Comparison of ENCODE assay signal across 14 mouse cellular contexts in the genomic region with DNA sequence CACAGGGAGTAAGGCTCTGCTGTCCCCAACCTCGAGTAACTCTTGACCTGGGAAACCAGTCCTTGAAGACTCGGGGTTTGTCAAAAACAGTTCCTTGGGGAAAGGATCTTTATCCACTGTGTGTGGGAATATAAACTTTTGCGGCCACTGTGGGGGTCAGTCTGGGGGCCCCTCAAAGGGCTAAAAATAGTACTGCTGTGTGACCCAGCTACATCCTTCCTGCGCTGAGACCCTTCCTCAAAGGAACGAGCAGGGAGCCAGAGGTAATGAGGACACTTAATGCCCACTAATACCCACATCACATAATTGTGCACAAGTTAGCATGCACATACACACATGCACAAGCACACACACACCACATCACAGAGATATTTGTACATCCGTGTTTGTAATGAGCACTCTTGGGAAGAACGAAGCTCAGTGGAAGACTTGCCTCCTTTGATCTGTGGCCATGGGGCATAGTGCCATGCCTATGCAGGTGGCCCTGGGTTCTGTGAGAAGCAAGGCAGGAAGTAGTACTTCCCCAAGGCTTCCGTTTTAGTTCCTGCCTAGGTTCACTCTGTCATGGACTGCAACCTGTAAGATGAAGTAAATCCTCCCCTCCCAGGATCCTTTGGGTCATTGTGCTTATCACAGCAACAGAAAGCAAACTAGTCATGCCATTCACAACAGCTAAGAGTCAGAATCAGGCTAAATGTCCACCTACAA. TPM values are rescaled to one million over a fixed set of nuclear protein-coding genes. Genes with fewer than 3 reads are reported as not detected.
DNase-seq lines count a peak whose midpoint lies in the region; ATAC-seq and TF ChIP-seq lines count a peak whose summit lies in the region.
"Had no signal": no experiment of that assay in that cellular context is flagged by ENCODE, and none has a peak within 500 bp of the region (broad histone marks: within the 10 kb centered on the region; RNA-seq: fewer than 3 reads in every experiment).

No protein-coding gene starts in this region.

- H3K9me3 ChIP-seq in kidney, embryonic 14.5 days (ENCODE audit: control insufficient read depth, low read length): no peaks in the 10 kb centered on the region
- H3K9me3 ChIP-seq in stomach, postnatal 0 days (ENCODE audit: control insufficient read depth, low read length): no peaks in the 10 kb centered on the region
- H3K9me3 ChIP-seq in midbrain, postnatal 0 days (ENCODE audit: low read length): no peaks in the 10 kb centered on the region
- H3K9me3 ChIP-seq: embryonic facial prominence, embryonic 13.5 days; heart, embryonic 13.5 days; limb, embryonic 15.5 days had no signal

- ATAC-seq in kidney, embryonic 14.5 days (ENCODE audit: low FRiP score, low TSS enrichment): no peak
- ATAC-seq in stomach, postnatal 0 days (ENCODE audit: low FRiP score, low TSS enrichment): 0 out of 2 replicates have a peak, but pooled peaks have one; percentile 25
- ATAC-seq in midbrain, postnatal 0 days (ENCODE audit: low FRiP score): no peak
- ATAC-seq: hindbrain, embryonic 16.5 days; midbrain, embryonic 16.5 days had no signal

- TF ChIP-seq CTCF in stomach, postnatal 0 days (IDR thresholded peaks at IDR 0.05; ENCODE audit: low read depth): no peak
- no peak for TF ChIP-seq CTCF in midbrain, postnatal 0 days (IDR thresholded peaks at IDR 0.05)

- TF ChIP-seq EP300 in stomach, postnatal 0 days (optimal IDR thresholded peaks at IDR 0.05): no peak

- H3K4me3 ChIP-seq in kidney, embryonic 14.5 days (ENCODE audit: low read length): no peak overlapping the region
- no peak overlapping the region for H3K4me3 ChIP-seq in stomach, postnatal 0 days (ENCODE audit: low read depth, low read length)
- H3K4me3 ChIP-seq in midbrain, postnatal 0 days (ENCODE audit: low read depth, low read length): no peak overlapping the region
- H3K4me3 ChIP-seq: embryonic facial prominence, embryonic 13.5 days; heart, embryonic 13.5 days; limb, embryonic 15.5 days had no signal

- H3K4me1 ChIP-seq in kidney, embryonic 14.5 days (ENCODE audit: control insufficient read depth, insufficient read depth, low read length): no peaks in the 10 kb centered on the region
- no peaks in the 10 kb centered on the region for H3K4me1 ChIP-seq in stomach, postnatal 0 days (replicated peaks; ENCODE audit: control insufficient read depth, insufficient read depth)
- no peaks in the 10 kb centered on the region for H3K4me1 ChIP-seq in midbrain, postnatal 0 days (ENCODE audit: insufficient read depth, low read length)
- H3K4me1 ChIP-seq: embryonic facial prominence, embryonic 13.5 days; heart, embryonic 13.5 days; limb, embryonic 15.5 days had no signal

- no peaks in the 10 kb centered on the region for H3K36me3 ChIP-seq in kidney, embryonic 14.5 days (ENCODE audit: control insufficient read depth, insufficient read depth, low read length)
- no peaks in the 10 kb centered on the region for H3K36me3 ChIP-seq in stomach, postnatal 0 days (ENCODE audit: control insufficient read depth, insufficient read depth, low read length)
- H3K36me3 ChIP-seq in midbrain, postnatal 0 days (ENCODE audit: insufficient read depth, low read length): no peaks in the 10 kb centered on the region
- H3K36me3 ChIP-seq: embryonic facial prominence, embryonic 13.5 days; heart, embryonic 13.5 days; limb, embryonic 15.5 days had no signal

- no peak overlapping the region for H3K4me2 ChIP-seq in kidney, embryonic 14.5 days (replicated peaks; ENCODE audit: low read depth, low read length)
- H3K4me2 ChIP-seq in stomach, postnatal 0 days (replicated peaks; ENCODE audit: low read depth): no peak overlapping the region
- H3K4me2 ChIP-seq in midbrain, postnatal 0 days (ENCODE audit: low read depth, low read length, poor library complexity, severe bottlenecking): no peak overlapping the region
- H3K4me2 ChIP-seq: embryonic facial prominence, embryonic 13.5 days; heart, embryonic 13.5 days; limb, embryonic 15.5 days had no signal

- no peaks in the 10 kb centered on the region for H3K27me3 ChIP-seq in kidney, embryonic 14.5 days (ENCODE audit: control insufficient read depth, insufficient read depth, low read length)
- no peaks in the 10 kb centered on the region for H3K27me3 ChIP-seq in stomach, postnatal 0 days (ENCODE audit: control insufficient read depth, insufficient read depth, low read length)
- H3K27me3 ChIP-seq in midbrain, postnatal 0 days (ENCODE audit: insufficient read depth, low read length): no peaks in the 10 kb centered on the region
- H3K27me3 ChIP-seq: embryonic facial prominence, embryonic 13.5 days; heart, embryonic 13.5 days; limb, embryonic 15.5 days had no signal

- H3K9ac ChIP-seq in kidney, embryonic 14.5 days (ENCODE audit: low read depth, low read length): no peak overlapping the region
- H3K9ac ChIP-seq in stomach, postnatal 0 days (ENCODE audit: low read length): no peak overlapping the region
- H3K9ac ChIP-seq in midbrain, postnatal 0 days (replicated peaks; ENCODE audit: low read length, poor library complexity, severe bottlenecking): no peak overlapping the region
- H3K9ac ChIP-seq: embryonic facial prominence, embryonic 13.5 days; heart, embryonic 13.5 days; limb, embryonic 15.5 days had no signal

- peak; percentile 26 to 46 for DNase-seq in kidney, postnatal 25 days
- DNase-seq in CD4-positive, CD25-positive, alpha-beta regulatory T cell, adult 2 months (ENCODE audit: low read depth, low spot score): peak; percentile 43
- DNase-seq in adrenal gland, postnatal 36 days: peak; percentile 57 to 66
- no peak for DNase-seq in stomach, postnatal 0 days (ENCODE audit: low spot score)
- DNase-seq in midbrain, postnatal 0 days (ENCODE audit: low spot score): no peak
- no peak for DNase-seq in gastrocnemius, postnatal 25 days
- DNase-seq in adipocyte (ENCODE audit: low spot score): no peak
- DNase-seq: cerebellum, adult 8-10 months had no signal

- 74% methylated on average over 8 of the region's 8 CpGs for WGBS in kidney, embryonic 14.5 days
- WGBS in stomach, postnatal 0 days: 60% methylated on average over 8 of the region's 8 CpGs
- WGBS in midbrain, postnatal 0 days: 75% methylated on average over 8 of the region's 8 CpGs

- no peak overlapping the region for H3K27ac ChIP-seq in kidney, embryonic 14.5 days (ENCODE audit: low read depth, low read length)
- no peak overlapping the region for H3K27ac ChIP-seq in stomach, postnatal 0 days (replicated peaks)
- H3K27ac ChIP-seq in midbrain, postnatal 0 days (ENCODE audit: low read depth, low read length): no peak overlapping the region
- H3K27ac ChIP-seq: embryonic facial prominence, embryonic 13.5 days; heart, embryonic 13.5 days; limb, embryonic 15.5 days had no signal

RNA-seq across cellular contexts. Expression of a gene that starts 25.5 kb away (rescaled TPM):
- polyA plus RNA-seq in kidney, embryonic 14.5 days (2014; fragmentation: Nextera tagmentation; extraction: Ambion mirVana): not detected in 2 replicates
- total RNA-seq in adrenal gland, postnatal 36 days (2021): under 1 TPM; 0.40 to 0.79 TPM
- 0.51 and 0.63 TPM in 2 replicates for polyA plus RNA-seq in stomach, postnatal 0 days (2015; fragmentation: Nextera tagmentation; extraction: Ambion mirVana)
- total RNA-seq in midbrain, postnatal 0 days (2014; rRNA removed): not detected in 2 replicates
- not detected in 2 replicates for polyA plus RNA-seq in midbrain, postnatal 0 days (2015; fragmentation: Nextera tagmentation; extraction: Ambion mirVana)
- under 1 TPM in 1 of 2 experiments, not detected in 1; 0.24 TPM for total RNA-seq in gastrocnemius, postnatal 25 days (2021)
- polyA plus RNA-seq: embryonic facial prominence, embryonic 13.5 days; heart, embryonic 13.5 days; hindbrain, embryonic 16.5 days; midbrain, embryonic 16.5 days had no signal

RNA-seq across cellular contexts. Expression of a gene that starts 48.3 kb away (rescaled TPM):
- polyA plus RNA-seq in kidney, embryonic 14.5 days (2014; fragmentation: Nextera tagmentation; extraction: Ambion mirVana): 33.2 and 40.2 TPM in 2 replicates
- total RNA-seq in adrenal gland, postnatal 36 days (2021): 100 to 1,000 TPM; 134 to 182 TPM
- polyA plus RNA-seq in stomach, postnatal 0 days (2015; fragmentation: Nextera tagmentation; extraction: Ambion mirVana): 20.9 and 24.2 TPM in 2 replicates
- 40.3 and 44.5 TPM in 2 replicates for total RNA-seq in midbrain, postnatal 0 days (2014; rRNA removed)
- 30.0 and 32.9 TPM in 2 replicates for polyA plus RNA-seq in midbrain, postnatal 0 days (2015; fragmentation: Nextera tagmentation; extraction: Ambion mirVana)
- 10 to 100 TPM; 51.6 to 55.8 TPM for total RNA-seq in gastrocnemius, postnatal 25 days (2021)

Comparison
In these comparisons a context has a peak if more than half of its experiments do, and no peak if none do; other contexts are left out.
1. DNase-seq: peak in kidney, postnatal 25 days (2 of 2), CD4-positive, CD25-positive, alpha-beta regulatory T cell, adult 2 months (single experiment) and adrenal gland, postnatal 36 days (2 of 2); none in stomach, postnatal 0 days (single experiment), midbrain, postnatal 0 days (single experiment), gastrocnemius, postnatal 25 days (single experiment) and adipocyte (single experiment).